Mouse (Mus musculus) spleen, adult 2 months (tissue): ENCODE data around the gene Macrod2.

Experiments
- CTCF ChIP-seq: fragments of 200-500 bp; IDR thresholded peaks from 2 replicates; pipeline ENCODE4 v1.5.1; 2011; ENCODE audit warnings: mild to moderate bottlenecking, inconsistent platforms; ENCODE audit not compliant: insufficient read depth, insufficient read length, insufficient replicate concordance; ENCODE audit errors: extremely low read depth
- POLR2A ChIP-seq: fragments of 200-500 bp; IDR thresholded peaks from 2 replicates; pipeline ENCODE4 v1.6.1; 2011; ENCODE audit warnings: low read depth, low read length, inconsistent platforms

DNA sequence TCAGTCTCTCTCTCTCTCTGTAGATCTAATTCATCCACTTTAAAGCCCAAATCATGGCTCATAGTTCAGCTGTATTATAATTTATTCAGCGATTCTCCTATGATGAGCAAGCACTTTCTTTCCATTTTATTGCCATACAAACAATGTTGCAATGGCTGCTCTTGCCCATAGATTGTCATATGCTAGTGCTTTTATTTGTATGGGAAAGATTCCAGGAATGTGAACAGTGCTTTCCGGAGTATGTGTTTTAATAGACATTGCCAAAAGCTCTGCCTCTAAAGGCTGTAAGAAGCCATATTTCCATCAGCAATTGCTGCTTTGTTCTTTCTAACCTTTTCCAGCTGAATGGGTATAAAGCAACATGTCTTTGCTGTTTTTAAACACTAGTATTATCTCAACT, 1872.7 kb downstream of the Macrod2 start:
- TF ChIP-seq POLR2A = no peak
- no peak for TF ChIP-seq CTCF
